Mouse (Mus musculus): ENCODE data around the gene Cdc45. TPM values are rescaled to one million over a fixed set of nuclear protein-coding genes. Genes with fewer than 3 reads are reported as not detected.

The Cdc45 gene
- polyA plus RNA-seq (2017; shearing (Covaris generic)) = 6.7 TPM

DNA sequence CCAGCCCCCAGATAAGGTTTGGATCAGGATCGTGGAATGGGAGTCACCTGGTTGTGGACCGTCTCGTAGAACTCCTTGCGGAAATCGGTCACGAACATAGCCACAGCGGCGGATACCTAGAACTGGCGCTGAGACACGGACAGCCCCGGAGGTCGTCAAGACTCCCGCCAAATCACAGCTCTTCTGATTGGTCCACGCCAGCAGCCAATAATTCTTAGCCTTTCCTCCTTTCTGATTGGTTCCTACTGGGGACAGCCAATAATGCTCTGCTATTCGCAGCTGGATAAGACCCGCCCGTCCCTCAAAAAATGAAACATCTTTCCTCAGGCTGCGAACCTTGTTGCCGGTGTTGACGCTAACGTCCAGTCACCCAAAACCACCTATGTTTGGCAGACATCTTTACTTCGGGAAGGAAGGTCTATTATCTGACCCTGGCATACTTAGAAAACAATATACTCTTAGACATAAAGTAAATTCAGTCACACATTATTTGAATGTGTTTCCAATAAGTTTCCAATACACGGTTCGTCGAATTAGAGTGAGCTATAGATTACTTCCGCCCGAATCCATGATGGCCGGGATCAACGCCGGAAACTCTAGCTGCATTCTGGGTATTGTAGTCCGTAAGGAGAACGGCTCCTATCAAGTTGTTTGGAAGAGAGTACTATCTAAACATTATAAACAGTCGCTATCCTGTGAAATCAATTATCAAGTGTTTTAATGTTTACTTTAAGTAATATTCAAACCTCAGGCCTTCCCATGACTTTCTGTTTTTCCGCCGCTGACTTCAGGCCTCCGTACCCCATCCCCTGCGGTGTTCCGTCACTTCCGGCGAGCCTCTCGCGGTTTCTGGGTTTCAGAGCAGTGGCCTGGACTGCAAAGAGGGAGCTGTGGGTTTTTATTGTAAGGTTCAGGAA, at the start of gene Cdc45, which contains the start of gene Ufd1:
Cdc45 (minus strand) TSS at position 520 of the 917 bp plus-strand sequence.
Ufd1 (plus strand) TSS at position 312 of the 917 bp plus-strand sequence.

DNA sequence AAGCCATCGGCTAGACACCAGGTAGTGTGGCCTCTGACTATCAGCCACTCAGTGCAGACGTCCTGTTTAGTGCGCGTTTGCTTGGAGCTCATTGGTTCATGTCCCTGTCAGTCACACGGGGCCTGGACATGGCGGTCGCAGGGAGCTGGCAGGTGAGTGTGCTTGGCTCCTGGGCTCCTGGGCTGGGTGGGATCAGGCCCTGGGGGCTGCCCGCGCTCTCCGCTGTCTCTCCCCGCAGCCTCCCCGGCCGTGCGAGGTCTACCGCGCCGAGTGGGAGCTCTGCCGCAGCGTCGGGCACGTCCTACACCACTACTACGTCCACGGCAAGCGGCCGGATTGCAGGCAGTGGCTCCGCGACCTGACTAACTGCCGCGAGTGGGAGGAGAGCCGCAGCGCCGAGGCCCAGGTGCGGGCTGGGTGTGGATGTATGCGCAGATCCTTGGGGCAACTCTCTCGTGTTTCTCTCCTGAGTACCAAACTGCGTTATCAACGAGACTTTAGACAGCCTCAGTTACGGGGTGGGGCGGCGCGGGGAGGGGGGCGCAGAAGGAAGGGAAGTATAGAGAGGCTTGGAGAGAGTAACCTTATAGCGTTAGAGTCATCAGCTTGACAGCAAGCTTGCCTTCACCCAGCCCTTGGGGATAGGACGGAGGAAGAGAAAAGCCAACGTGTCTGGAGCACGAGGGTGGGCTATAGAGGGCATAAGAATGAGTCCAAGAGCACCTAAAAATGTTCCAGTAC, 24.9 kb upstream of the Cdc45 start, which contains the start of the genes 2510002D24Rik and Gm28539:
2510002D24Rik (plus strand) TSS at position 111 of the 741 bp plus-strand sequence.
Gm28539 (plus strand) TSS at position 117 of the 741 bp plus-strand sequence.

DNA sequence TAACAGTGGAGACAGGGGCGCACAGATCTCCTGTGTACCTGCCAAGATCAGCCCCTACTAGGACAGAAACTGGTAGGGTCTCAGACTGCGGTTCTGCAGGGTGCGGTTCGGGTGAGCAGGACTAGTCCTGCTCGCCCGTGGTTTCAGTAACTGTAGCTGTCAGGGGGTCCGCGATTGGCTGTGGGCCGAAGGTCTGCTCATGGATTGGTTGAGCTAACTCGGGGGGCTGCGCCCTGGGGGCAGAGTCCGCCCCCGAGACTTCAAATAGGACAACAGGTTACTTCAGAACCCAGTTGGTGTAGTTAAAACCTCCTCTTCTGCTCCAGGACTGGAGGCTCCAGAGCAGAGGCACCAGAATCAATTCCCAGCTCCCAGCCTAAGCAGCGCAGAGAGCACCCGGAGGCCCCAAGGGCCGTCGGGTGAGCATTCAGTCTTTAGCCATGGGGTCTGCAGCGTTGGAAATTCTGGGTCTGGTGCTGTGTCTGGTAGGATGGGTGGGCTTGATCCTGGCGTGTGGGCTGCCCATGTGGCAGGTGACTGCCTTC, 35.2 kb downstream of the Cdc45 start, which contains the start of gene Cldn5:
Cldn5 (plus strand) TSS at position 292 of the 545 bp plus-strand sequence.

Other genes with a start within 250 kb of the Cdc45 start
- gene Tbx1, start 221.3 kb downstream of the Cdc45 start, polyA plus RNA-seq (2017; shearing (Covaris generic)) = 0.20 TPM
- gene Gp1bb, start 189.6 kb downstream of the Cdc45 start, polyA plus RNA-seq (2017; shearing (Covaris generic)) = not detected
- gene Gm49601, start 185.6 kb downstream of the Cdc45 start, polyA plus RNA-seq (2017; shearing (Covaris generic)) = 0.18 TPM
- 0.53 TPM for gene Sept5, start 182.0 kb downstream of the Cdc45 start, polyA plus RNA-seq (2017; shearing (Covaris generic))
- not detected for gene Cldn5, start 35.1 kb downstream of the Cdc45 start, polyA plus RNA-seq (2017; shearing (Covaris generic))
- gene Ufd1, start 208 bp downstream of the Cdc45 start, polyA plus RNA-seq (2017; shearing (Covaris generic)) = 147 TPM
- 93.3 TPM for gene 2510002D24Rik, start 24.6 kb upstream of the Cdc45 start, polyA plus RNA-seq (2017; shearing (Covaris generic))
- not detected for gene Gm28539, start 24.6 kb upstream of the Cdc45 start, polyA plus RNA-seq (2017; shearing (Covaris generic))
- gene Mrpl40, start 64.9 kb upstream of the Cdc45 start, polyA plus RNA-seq (2017; shearing (Covaris generic)) = 82.8 TPM
- 21.6 TPM for gene Hira, start 65.0 kb upstream of the Cdc45 start, polyA plus RNA-seq (2017; shearing (Covaris generic))